ENCODE assay signal across 8 mouse cellular contexts in the genomic region with DNA sequence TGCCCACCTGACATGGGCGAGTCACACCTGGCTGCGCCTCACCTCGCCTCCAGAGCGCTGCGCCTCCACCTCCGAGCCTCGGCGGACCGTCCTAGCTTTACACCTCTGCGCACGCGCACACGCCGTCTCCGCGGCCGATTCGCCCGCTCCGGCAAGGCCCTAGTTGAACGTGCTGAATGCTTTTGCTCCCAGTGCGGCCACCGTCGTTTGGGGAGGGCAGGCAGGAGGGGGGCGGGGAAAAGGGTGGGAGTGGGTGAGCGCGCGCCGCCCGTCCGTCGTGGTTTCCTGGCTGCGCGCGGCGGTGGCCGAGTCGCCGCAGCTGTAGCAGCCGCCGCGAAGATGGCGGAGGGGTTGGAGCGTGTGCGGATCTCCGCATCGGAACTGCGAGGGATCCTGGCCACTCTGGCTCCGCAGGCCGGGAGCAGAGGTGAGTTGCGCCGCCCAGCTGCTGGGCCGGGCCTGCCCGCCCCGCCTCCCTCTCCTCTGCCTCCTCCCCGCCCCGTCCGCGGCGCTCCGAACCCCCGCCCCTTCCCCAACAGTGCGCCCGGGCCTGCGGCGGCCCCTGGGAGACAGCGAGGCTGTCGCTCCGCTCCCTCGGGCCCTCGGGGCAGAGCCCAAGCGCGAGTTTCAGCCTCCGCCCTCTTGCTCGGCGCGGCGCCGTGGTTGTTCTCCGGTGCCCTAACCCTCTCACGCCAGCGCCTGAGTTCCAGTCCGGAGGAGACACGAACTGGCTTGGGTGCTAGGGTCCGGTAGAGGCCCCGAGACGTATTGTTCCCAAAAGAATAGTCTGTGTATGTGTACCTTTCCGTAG. TPM values are rescaled to one million over a fixed set of nuclear protein-coding genes. Genes with fewer than 3 reads are reported as not detected.
DNase-seq lines count a peak whose midpoint lies in the region; ATAC-seq and TF ChIP-seq lines count a peak whose summit lies in the region.

Smg6 (plus strand) TSS at position 247 of the 811 bp plus-strand sequence.
Srr (minus strand) TSS at position 372 of the 811 bp plus-strand sequence.

- peak within 1 kb of the TSS; percentile 66 for H3K4me2 ChIP-seq in embryonic facial prominence, embryonic 13.5 days
- H3K4me2 ChIP-seq in limb, embryonic 12.5 days = peak within 1 kb of the TSS; percentile 71
- peak within 1 kb of the TSS; percentile 58 for H3K4me2 ChIP-seq in midbrain, embryonic 15.5 days

- DNase-seq in 3134 (ENCODE audit: extremely low read depth, insufficient read length, low spot score) = peak; percentile 96
- peak; percentile 97 for DNase-seq in adrenal gland, postnatal 36 days
- peak; percentile 95 for DNase-seq in heart, adult 18-20 months
- DNase-seq in kidney, adult 2 months = peak; percentile 97
- DNase-seq in spleen, adult 2 months (ENCODE audit: low read depth in 1 of 2, low spot score in 2 of 2) = peak; percentile 90 to 94

- no peak for TF ChIP-seq CTCF in kidney, adult 2 months (conservative IDR thresholded peaks at IDR 0.05; ENCODE audit: insufficient read depth, insufficient read length, low read depth, low read length)
- no peak for TF ChIP-seq CTCF in spleen, adult 2 months (IDR thresholded peaks at IDR 0.05; ENCODE audit: extremely low read depth, insufficient read depth, insufficient read length, insufficient replicate concordance)

- H3K4me1 ChIP-seq in embryonic facial prominence, embryonic 13.5 days = peaks cover 16% of the 10 kb centered on the region
- H3K4me1 ChIP-seq in kidney, adult 2 months (ENCODE audit: control insufficient read depth, insufficient read depth, low read length) = peaks cover 5% of the 10 kb centered on the region; the same call in 1 of the 2 replicates
- H3K4me1 ChIP-seq in limb, embryonic 12.5 days (replicated peaks) = peaks cover 18% of the 10 kb centered on the region
- peaks cover 25% of the 10 kb centered on the region for H3K4me1 ChIP-seq in midbrain, embryonic 15.5 days
- H3K4me1 ChIP-seq in spleen, adult 2 months (ENCODE audit: control insufficient read depth, insufficient read depth, insufficient read length) = peaks cover 2% of the 10 kb centered on the region; the same call in 1 of the 2 replicates

- TF ChIP-seq POLR2A in kidney, adult 2 months (IDR thresholded peaks at IDR 0.05; ENCODE audit: low read depth, low read length) = peak; percentile 53
- peak; percentile 48 for TF ChIP-seq POLR2A in spleen, adult 2 months (IDR thresholded peaks at IDR 0.05; ENCODE audit: low read depth, low read length)

- peak within 1 kb of the TSS; percentile 94 for H3K4me3 ChIP-seq in embryonic facial prominence, embryonic 13.5 days
- H3K4me3 ChIP-seq in kidney, adult 2 months (ENCODE audit: insufficient read depth, low read depth, low read length) = peak within 1 kb of the TSS; percentile 68
- peak within 1 kb of the TSS; percentile 92 for H3K4me3 ChIP-seq in limb, embryonic 12.5 days (replicated peaks)
- peak within 1 kb of the TSS; percentile 76 for H3K4me3 ChIP-seq in midbrain, embryonic 15.5 days
- peak within 1 kb of the TSS; percentile 75 for H3K4me3 ChIP-seq in spleen, adult 2 months (ENCODE audit: extremely low read depth, insufficient read depth, insufficient read length)

- peaks cover 9% of the 10 kb centered on the region for H3K36me3 ChIP-seq in embryonic facial prominence, embryonic 13.5 days
- no peaks in the 10 kb centered on the region for H3K36me3 ChIP-seq in kidney, adult 2 months (ENCODE audit: control insufficient read depth, insufficient read depth, low read length)
- H3K36me3 ChIP-seq in limb, embryonic 12.5 days = peaks cover 18% of the 10 kb centered on the region
- no peaks in the 10 kb centered on the region for H3K36me3 ChIP-seq in midbrain, embryonic 15.5 days (replicated peaks)
- peaks cover 2% of the 10 kb centered on the region; the same call in 1 of the 2 replicates for H3K36me3 ChIP-seq in spleen, adult 2 months (ENCODE audit: control insufficient read depth, insufficient read depth, low read length)

- WGBS in embryonic facial prominence, embryonic 13.5 days = under 1% methylated on average over 83 of the region's 88 CpGs
- under 1% methylated on average over 83 of the region's 88 CpGs for WGBS in kidney, adult 2 months
- under 1% methylated on average over 85 of the region's 88 CpGs for WGBS in limb, embryonic 12.5 days
- under 1% methylated on average over 83 of the region's 88 CpGs for WGBS in midbrain, embryonic 15.5 days
- WGBS in spleen, adult 2 months = under 1% methylated on average over 75 of the region's 88 CpGs

- H3K9ac ChIP-seq in embryonic facial prominence, embryonic 13.5 days = peak within 1 kb of the TSS; percentile 94
- peak within 1 kb of the TSS; percentile 90 for H3K9ac ChIP-seq in limb, embryonic 12.5 days (replicated peaks)
- peak within 1 kb of the TSS; percentile 84 for H3K9ac ChIP-seq in midbrain, embryonic 15.5 days

- no peaks in the 10 kb centered on the region for H3K9me3 ChIP-seq in embryonic facial prominence, embryonic 13.5 days
- no peaks in the 10 kb centered on the region for H3K9me3 ChIP-seq in limb, embryonic 12.5 days
- H3K9me3 ChIP-seq in midbrain, embryonic 15.5 days = no peaks in the 10 kb centered on the region

- peak; percentile 94 for ATAC-seq in embryonic facial prominence, embryonic 13.5 days (ENCODE audit: insufficient number of reproducible peaks, insufficient read depth, low FRiP score, low TSS enrichment, low read depth)
- ATAC-seq in limb, embryonic 12.5 days (ENCODE audit: insufficient number of reproducible peaks, insufficient read depth, low FRiP score, low TSS enrichment, low read depth) = peak; percentile 95
- peak; percentile 96 for ATAC-seq in midbrain, embryonic 15.5 days (replicated peaks)

- H3K27me3 ChIP-seq in embryonic facial prominence, embryonic 13.5 days = no peaks in the 10 kb centered on the region
- no peaks in the 10 kb centered on the region for H3K27me3 ChIP-seq in kidney, adult 2 months (replicated peaks; ENCODE audit: control insufficient read depth, insufficient read depth, low read length)
- no peaks in the 10 kb centered on the region for H3K27me3 ChIP-seq in limb, embryonic 12.5 days
- no peaks in the 10 kb centered on the region for H3K27me3 ChIP-seq in midbrain, embryonic 15.5 days (replicated peaks)
- no peaks in the 10 kb centered on the region for H3K27me3 ChIP-seq in spleen, adult 2 months (ENCODE audit: control insufficient read depth, insufficient read depth, low read length)

- peak within 1 kb of the TSS; percentile 98 for H3K27ac ChIP-seq in embryonic facial prominence, embryonic 13.5 days
- H3K27ac ChIP-seq in kidney, adult 2 months (ENCODE audit: insufficient read depth, low read depth, low read length) = peak within 1 kb of the TSS; percentile 92
- peak within 1 kb of the TSS; percentile 98 for H3K27ac ChIP-seq in limb, embryonic 12.5 days
- H3K27ac ChIP-seq in midbrain, embryonic 15.5 days = peak within 1 kb of the TSS; percentile 97
- H3K27ac ChIP-seq in spleen, adult 2 months (ENCODE audit: insufficient read depth, low read length) = peak within 1 kb of the TSS; percentile 92

RNA-seq across cellular contexts. Expression of gene Smg6, which starts in this region (rescaled TPM):
- total RNA-seq in adrenal gland, postnatal 36 days (2021) = 10 to 100 TPM; 19.2 to 23.5 TPM
- polyA plus RNA-seq in embryonic facial prominence, embryonic 13.5 days (2015; fragmentation: Nextera tagmentation; extraction: Ambion mirVana) = 22.4 and 22.5 TPM in 2 replicates
- 10 to 100 TPM; 17.1 to 20.5 TPM for total RNA-seq in heart, adult 18-20 months (2021)
- polyA plus RNA-seq in kidney, adult 2 months (2012; rRNA removed) = 35.2 and 40.1 TPM in 2 replicates
- 22.4 and 22.7 TPM in 2 replicates for polyA plus RNA-seq in limb, embryonic 12.5 days (2016; fragmentation: Nextera tagmentation; extraction: Ambion mirVana)
- 16.0 and 17.1 TPM in 2 replicates for polyA plus RNA-seq in midbrain, embryonic 15.5 days (2015; fragmentation: Nextera tagmentation; extraction: Ambion mirVana)
- 28.6 and 31.5 TPM in 2 replicates for polyA plus RNA-seq in spleen, adult 2 months (2012; rRNA removed)

RNA-seq across cellular contexts. Expression of gene Srr, which starts in this region (rescaled TPM):
- total RNA-seq in adrenal gland, postnatal 36 days (2021) = 10 to 100 TPM; 44.4 to 45.9 TPM
- 29.9 and 30.6 TPM in 2 replicates for polyA plus RNA-seq in embryonic facial prominence, embryonic 13.5 days (2015; fragmentation: Nextera tagmentation; extraction: Ambion mirVana)
- 10 to 100 TPM; 25.5 to 26.8 TPM for total RNA-seq in heart, adult 18-20 months (2021)
- 49.7 and 52.0 TPM in 2 replicates for polyA plus RNA-seq in kidney, adult 2 months (2012; rRNA removed)
- 23.7 and 24.5 TPM in 2 replicates for polyA plus RNA-seq in limb, embryonic 12.5 days (2016; fragmentation: Nextera tagmentation; extraction: Ambion mirVana)
- 38.6 and 40.4 TPM in 2 replicates for polyA plus RNA-seq in midbrain, embryonic 15.5 days (2015; fragmentation: Nextera tagmentation; extraction: Ambion mirVana)
- polyA plus RNA-seq in spleen, adult 2 months (2012; rRNA removed) = 3.0 and 3.3 TPM in 2 replicates

Comparison
In these comparisons a context has a peak if more than half of its experiments do, and no peak if none do; other contexts are left out.
1. Peak in every context shown above with its lines: DNase-seq, ATAC-seq, H3K4me3 ChIP-seq and H3K27ac ChIP-seq.